Mouse (Mus musculus): Measurements from ENCODE around the gene Gm5414.

DNA sequence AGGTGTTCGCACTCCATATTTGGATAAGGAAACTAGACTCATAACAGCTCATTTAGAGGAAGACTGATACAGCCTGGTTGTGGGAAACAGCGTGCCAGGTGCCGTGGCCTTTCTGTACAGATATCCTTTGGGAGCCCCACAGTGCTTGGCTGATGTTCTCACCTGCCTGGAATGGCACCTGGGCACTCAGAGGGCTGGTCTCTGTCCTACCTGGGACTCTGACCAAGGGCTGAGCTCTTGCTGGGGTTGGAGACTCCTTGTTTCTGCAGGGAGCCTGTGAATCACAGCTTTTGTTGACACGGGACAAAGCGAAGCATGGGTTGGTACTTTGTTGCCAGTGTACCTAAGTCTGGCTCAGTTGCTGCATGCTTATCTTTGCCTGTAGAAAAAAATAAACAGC lies 52.5 kb downstream of the Gm5414 start:
- TF ChIP-seq CTCF (IDR thresholded peaks at IDR 0.05) (no peak), EP300 (IDR thresholded peaks at IDR 0.05) (no peak)

Data from lung, postnatal 0 days (tissue).